Mouse (Mus musculus) cerebellum, adult 2 months (tissue): ENCODE results near the gene Palld.

Experiments used
- CTCF ChIP-seq: fragments of 200-500 bp; IDR thresholded peaks from 2 replicates; pipeline ENCODE4 v1.5.1; 2011; ENCODE audit warnings: low read depth, mild to moderate bottlenecking, control low read depth, low read length, moderate library complexity, borderline replicate concordance; ENCODE audit not compliant: insufficient read depth
- POLR2A ChIP-seq: fragments of 200-500 bp; IDR thresholded peaks from 2 replicates; pipeline ENCODE4 v1.6.1; 2011; ENCODE audit warnings: low read length, control low read depth, borderline replicate concordance; ENCODE audit not compliant: insufficient read depth

DNA sequence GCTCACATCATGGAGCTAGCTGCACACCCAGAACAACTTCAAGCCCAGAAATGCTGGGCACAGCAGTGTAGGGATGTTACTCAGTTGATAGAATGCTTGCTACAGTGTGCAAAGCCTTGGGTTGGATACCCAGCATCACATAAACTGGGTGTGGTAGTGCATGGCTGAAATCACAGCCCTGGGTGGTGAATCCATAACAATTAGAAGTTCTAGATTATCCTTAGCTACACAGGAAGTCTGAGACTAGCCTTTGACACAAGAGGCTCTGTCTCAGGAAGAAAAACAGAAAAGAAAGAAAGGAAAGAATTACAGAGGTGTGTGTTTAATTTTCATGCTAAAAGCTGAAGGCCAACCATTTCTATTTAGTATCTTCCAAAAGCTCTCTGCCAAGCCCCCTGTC, 231.3 kb downstream of the Palld start:
- no peak for TF ChIP-seq CTCF
- no peak for TF ChIP-seq POLR2A
